Mouse (Mus musculus) CD4-positive, CD25-positive, alpha-beta regulatory T cell, adult 4 months (primary cell): ENCODE data around the gene Asb18. TPM values are rescaled to one million over a fixed set of nuclear protein-coding genes. Genes with fewer than 3 reads are reported as not detected.

Source experiments
- ATAC-seq: one replicate; pipeline ENCODE4 v1.8.0; 2017
- polyA plus RNA-seq, 2 experiments: library from polyadenylated mRNA; unstranded; fragments of 100-300 nt; shearing (Covaris generic); gene quantifications; one replicate each; pipeline ENCODE4 v1.2.1; 2017

Gene Asb18
- polyA plus RNA-seq, 2 experiments from 2014 or later, result not detected

DNA sequence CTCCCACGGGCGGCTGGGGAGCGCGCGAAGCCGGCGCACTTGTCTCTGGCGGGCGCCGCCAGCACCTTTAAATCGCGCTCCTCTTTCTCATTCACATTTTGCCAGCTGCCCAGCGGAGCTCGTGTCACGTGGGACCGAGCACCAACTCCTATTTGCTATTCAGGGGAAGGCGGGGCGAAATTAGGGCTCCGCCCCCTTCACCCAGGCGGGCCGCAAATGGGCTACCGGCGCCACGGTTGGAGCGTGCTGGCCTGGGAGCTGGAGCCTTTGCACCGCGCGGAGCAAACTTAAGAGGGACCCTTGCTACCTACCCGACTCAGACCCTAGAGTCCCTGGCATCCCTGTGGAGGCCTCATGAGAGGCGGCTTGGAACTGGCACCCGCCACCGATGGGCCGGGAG is 83.3 kb downstream of the Asb18 start, which contains the start of gene Gbx2:
Gbx2 (minus strand) TSS at position 60 of the 400 bp plus-strand sequence.
- ATAC-seq, result no peak

DNA sequence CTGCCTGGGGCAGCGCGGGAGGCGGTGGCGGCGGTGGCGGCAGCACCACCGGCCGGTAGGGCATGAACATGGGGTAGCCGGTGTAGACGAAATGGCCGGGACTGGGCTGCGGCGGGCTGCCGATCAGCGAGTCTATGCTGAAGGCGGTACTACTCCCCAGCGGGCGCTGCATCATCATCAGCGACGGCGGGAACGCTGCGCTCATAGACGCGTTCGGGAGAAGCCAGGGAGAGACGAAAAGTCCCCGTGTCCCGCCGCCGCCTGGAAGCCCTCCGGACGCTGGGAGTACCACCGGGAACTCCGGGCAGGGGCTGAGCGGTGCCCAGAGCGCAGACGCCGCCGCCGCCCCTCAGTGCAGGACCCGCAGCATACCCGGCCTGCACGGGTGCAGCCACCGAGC is 83.9 kb downstream of the Asb18 start:
- no peak for ATAC-seq

DNA sequence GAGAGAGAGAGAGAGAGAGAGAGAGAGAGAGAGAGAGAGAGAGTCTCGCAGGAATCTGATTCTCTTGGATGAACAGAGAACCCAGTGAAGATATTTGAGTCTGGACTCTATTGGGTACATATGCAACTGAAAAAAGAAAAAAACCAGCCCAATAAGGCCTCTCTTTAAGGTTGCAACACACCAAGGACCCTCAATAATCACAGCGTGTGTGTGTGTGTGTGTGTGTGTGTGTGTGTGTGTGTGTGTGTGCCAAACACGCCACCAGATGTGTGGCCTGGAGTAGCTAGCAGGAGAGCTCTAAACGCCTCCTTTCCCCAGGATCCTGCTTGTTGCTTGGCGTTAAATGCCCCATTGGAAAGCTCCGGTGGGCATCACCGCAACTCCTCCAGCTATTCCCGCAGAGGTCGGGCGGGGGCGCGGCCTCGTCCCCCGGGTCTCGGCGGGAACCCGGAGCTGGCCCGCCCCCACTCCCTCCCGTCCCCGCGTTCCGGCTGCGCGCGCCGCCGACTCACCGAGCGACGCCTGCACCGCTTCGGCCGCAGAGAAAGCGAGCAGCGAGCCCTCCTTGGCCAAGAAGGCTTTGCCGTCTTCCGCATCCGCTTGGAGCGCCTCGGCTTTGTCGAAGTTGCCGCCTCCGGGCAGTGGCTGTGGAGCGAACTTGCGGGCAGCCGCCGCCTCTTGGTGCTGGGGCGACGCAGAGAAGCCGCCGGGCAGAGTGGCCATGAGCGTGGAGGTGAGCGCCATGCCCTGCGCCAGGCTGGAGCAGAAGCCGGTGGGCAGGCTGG is 84.6 kb downstream of the Asb18 start:
- ATAC-seq, result no peak

DNA sequence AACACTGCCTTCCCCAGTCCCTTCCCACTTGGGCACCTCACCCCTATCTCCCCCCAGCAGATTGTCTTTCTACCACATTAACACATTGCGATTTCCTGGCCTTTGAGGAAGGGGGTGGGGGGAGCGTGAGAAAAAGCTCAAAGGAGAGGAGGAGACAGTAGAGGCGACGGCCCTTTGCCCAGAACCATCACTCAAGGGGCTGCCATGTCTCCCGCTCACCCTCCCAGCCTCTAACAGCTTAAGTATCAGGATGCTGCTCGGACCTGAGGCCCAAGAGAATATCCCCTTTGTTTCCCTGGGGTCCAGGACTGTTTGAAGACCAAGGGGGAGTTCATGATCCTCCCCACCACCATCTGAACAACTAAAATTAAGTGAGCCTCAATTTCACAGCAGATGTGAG is 85.3 kb downstream of the Asb18 start:
- ATAC-seq, result no peak

DNA sequence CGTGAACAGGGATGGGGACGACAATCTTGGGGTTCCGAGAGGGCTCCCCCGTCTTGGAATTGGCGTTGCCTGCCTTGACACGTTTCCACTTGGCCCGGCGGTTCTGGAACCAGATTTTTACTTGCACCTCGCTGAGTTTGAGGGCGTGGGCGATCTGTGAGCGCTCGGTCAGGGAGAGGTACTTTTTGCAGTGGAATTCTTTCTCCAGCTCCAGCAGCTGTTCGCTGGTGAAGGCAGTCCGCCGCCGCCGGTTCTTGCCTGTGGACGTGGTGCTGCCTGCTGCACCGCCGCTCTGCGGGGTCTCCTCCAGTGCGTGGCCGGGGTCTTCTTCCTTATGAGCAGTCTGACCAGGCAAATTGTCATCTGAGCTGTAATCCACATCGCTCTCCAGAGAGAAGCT is 85.8 kb downstream of the Asb18 start:
- ATAC-seq, result no peak

DNA sequence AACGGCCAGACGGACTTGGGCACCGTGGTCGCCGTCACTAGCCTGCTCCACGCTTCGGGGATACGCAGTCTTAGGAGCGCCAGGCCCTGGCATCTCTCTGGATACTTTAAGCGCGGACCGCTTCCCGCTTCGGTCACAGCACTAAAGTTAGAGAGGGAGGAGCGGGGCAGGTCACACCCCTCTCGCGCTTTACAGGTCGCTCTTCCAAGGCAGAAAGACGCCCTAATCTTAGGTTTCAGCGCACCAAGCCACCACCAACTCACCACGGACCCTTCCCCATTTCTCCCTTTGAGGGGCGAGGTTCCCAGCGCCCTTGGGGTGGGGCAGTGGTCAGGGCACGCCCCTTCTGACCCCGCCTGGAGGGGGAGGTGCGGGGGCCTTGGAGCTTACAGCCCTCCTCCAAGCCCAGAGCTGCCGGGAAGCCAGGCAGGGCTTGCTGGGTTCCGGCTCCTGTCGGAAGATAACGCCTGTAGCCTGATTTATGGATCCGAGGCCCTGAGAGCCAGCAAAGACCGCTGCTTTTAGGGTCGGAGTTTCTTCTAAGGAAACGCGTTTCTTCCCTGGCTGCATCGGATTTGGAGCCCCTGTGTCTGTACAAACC is 87.3 kb downstream of the Asb18 start:
- ATAC-seq, result no peak

DNA sequence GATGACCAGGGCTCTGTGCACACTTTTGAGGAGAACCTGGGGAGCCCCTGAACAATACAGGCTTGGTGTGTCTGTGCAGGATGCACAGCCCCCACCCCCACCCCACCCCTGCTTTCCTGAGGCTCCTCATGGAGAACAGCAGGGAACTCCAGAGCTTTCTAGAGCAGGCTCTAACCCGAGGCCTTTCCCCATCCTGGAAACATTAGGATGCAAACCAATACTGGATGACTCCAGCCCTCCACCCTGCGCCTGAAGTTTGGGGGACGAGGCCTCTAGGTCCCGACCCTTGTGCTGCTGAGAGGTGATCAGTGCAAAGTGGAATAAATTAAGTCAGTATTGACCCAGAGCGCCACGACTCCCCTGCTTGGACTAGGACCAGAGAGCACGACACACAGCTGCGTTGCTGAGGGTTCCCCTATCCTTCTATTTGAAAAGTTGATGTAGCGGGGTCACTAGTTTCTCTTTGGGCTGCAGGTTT is 87.8 kb downstream of the Asb18 start:
- no peak for ATAC-seq

DNA sequence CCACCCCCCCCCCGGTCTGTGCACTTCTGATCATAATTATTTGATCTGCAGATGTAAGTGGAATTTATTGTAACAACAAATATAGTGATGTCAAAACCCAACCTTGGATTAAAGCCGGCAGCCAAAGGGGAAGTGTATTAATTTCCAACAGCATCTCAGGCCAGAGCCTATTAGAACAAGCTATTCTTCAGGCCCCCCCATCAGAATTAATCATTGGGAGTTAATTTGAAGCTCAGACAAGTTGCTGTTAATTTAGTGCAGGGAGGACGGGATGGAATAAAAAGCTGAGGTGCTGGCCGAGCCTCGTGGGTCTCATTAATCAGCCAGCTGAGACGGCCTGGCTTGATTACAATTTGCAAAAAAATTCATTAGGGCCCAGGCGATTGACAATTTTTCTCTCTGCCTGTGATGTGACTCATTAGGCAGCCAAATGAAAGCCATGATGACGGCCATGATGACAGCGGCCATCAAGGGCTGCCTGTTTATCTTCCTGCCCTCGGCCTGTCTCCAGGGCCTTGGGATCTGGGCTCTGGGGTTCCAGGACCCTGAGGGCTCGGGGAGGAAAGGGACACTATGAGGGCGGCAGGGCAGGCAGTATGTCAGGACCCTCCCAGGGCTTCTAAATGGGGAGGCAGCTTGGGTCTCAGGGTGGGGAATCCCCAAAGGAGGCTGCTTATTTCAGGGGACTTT is 88.8 kb downstream of the Asb18 start:
- ATAC-seq, result no peak

DNA sequence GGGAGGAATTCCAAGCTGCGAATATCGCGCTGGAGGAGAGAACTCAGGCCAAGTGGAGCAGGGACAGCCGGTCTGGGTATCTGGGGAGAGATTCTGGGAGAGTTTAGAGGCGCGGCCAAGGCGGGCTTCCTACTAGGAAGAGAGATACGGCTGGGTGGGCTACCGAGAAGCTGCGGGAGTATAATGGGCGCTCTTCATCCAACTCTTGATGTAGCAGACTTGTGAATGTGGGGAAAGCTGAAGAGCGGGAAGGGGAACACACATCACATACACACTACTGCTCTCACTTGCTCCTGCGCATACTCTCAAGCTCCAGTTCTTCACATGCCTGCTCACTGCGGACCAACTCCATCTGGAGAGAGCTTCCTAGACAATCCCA is 90.8 kb downstream of the Asb18 start:
- no peak for ATAC-seq

DNA sequence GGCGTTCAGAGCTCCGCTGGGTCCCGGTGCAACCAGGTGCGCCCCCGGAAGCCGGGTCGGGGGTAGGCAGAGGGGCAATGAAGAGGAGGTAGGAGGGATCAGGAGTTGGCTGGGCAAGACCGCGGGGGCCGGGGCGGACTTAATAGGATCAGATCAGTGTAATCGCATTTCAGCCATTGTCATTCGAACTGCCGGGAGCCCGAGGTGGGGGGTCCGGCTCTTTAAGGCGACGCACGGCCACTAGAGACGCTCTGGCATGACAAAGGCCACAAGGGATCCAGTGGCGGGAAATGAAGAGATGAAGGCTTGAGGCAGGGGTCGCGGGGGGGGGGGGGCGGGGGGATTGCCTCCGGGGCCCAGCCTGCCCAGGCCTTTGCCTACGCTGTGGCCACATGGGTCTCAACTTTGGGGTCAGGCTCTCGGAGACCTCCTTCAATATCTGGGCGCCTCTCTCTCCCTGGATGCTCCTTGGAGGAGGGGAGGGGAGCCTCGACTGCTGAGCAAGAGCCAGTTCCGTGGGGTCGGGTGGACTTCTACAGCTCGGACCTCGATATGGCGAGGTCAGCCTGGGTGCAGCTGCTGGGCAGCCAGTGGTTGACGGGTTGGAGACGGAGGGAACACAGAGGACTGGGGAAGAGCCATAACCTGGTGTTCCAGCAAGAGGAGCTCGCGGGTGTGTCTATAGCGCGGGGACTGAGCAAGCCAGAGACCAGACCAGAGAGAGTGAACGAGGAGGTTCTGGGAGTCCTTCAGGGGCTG is 91.4 kb downstream of the Asb18 start:
- no peak for ATAC-seq

DNA sequence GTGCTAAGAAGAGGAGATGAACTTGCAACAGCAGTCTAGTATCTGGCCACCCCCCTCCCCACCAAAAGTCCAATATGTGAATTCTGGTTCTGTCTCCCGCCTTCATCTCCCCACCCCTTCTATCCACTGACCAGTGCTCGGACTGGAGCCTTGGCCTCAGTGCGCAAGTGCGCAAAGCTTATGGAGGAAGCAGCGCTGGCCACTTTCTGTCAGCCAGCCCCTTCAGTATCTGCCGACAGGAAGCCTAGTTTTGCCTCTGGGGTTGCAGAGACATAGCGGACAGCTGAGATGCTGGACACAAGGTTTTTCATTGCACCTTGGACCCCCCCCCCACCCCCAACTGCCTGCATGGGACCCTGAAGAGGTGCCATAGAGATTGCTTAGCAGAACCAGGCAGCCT is 92.2 kb downstream of the Asb18 start:
- ATAC-seq, result no peak

DNA sequence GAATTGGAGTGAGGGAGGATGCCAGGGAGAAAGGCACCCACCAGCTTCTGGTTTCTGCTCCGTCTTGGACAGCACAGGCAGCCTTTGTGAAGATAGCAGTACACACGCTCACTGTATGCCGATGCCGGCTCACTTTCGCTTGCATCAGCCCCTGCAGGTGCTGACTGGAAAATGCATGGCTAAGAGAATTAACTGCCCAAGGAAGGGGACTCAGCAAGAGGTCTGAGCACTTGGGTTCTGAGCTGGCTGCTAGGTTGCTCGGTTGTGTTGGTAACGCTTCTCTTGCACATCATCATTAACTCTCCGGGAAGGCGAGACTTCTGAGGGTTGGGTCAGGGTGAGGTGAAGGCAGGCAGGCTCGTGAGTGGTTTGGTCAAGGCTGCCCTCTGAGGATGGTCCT is 92.7 kb downstream of the Asb18 start:
- no peak for ATAC-seq

DNA sequence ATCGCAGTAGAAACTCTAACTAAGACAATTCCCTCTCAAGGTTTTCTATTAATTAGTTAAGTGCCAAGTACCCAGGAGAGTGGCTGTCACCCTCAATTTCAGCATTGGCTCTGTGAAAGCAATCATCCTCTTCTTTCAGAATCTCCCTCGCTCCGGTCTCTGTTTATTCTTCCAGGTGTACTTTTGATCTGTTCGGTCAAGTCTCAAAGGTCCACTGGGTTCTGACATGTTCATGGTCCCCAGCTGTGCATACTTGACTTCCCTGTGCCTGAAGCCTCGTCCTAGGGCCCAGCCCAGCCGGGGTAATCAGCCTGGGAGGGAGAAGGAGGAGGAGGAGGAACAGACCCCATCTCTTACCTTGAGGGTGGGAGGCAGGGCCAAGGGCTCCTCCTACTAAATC is 95.3 kb downstream of the Asb18 start:
- ATAC-seq, result no peak

DNA sequence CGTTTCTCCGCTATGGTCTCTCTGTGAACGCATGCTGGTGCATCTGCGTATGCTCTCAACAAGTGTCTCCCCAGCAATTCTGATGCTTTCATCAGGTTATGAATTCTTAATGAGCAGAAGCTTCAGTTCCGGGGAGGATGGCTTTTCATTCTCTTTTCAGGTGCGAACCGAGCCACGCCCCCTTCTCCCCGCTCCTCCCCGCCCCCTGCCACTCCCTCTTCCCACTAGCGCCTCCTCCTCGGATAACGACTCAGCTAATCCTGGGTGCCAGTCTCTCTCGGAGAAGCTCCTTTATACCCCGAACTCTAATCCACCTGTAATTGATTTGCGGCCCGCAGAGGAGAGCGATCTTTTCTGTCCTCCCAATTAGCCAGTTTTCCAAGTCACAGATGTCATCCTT is 96.4 kb downstream of the Asb18 start:
- no peak for ATAC-seq

DNA sequence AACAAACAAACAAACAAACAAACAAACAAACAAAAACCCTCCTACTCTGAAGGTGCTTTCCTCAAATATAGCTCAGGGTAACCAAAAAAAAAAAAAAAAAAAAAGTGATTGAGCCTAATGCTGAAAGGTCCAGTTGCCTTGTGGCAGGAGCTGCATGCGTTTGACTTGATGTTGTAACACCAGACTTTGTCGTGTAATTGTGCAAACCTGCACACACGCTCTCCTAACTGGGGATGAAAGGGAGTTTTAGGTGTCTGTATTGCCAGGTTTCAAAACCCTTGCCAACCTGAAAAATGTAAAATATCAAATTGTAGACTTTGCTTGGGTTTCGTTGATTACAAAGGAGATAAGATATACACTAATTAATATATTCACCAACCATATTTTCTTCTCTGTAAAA is 100.9 kb downstream of the Asb18 start:
- ATAC-seq, result no peak

DNA sequence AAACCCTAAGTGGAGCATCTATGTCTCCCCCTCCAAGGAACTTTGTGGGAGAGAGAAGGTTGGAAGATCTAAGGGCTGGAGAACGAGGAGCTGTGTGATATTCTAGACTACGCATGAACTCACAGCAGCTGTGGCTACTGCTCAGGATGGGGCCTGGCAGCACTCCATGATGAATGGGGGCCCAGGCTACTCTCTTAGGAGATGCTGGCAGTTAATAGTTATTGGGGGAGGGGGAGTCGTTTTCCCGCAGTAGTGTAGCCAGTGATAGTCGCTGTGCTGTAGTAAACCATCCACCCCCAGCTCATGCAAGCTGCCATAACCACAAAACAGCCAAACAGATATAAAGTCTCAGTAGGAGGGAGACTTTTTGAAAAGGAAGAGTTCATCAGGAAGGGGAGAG is 102.1 kb downstream of the Asb18 start:
- no peak for ATAC-seq

DNA sequence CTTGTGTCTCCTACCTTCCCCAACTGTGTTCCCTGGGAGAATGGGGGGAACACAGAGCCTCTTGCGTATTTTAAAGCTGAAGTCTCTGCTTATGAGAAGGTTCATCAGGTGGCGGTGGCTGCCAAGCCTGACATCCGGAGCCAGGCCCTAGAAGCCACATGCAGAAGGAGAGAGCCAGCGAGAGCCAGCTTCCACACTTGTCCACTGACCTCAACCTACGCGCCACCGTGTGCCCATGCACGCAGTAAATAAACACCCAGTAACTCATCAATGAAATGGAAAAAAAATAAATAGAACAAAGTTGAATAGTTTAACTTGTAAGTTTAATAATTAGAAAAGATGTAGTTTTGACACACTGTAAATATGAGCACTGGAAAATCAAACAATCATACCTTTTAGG is 104.7 kb downstream of the Asb18 start:
- no peak for ATAC-seq

DNA sequence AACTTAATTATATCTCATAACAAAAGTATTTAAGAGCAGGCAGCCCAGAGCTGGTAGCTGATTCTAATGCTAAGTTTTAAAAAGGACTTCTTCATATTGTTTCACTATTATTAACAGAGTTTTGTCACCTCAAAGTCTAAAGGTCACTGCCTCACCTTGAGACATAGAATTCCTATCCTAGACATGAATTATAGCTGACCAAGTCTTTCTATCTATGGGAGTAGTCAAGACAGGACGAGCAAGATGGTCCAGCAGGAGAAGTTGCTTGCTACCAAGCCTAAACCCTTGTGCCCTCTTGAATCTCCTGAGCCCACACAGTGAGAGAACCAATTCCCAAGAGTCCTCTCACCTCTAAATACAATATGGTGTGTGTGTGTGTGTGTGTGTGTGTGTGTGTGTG is 111.8 kb downstream of the Asb18 start:
- ATAC-seq, result no peak

DNA sequence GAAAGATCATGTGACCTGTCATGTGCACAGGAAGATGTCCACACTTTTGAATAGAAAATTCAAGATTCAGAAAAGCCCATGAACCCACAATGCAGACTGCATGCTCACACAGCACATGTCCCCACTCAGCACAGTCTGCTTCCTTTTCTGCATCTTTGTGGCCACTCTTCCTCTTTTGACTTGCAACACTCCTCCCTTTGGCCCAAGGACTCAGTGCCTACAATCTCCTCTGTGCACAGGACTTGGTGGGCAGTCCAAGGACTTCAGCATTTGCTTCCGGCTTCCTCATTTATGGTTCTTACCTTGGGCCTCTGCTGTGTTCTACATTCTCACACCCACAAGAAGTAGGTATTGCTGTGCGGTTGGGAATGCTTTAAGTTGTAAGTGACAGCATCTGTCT is 112.2 kb downstream of the Asb18 start:
- no peak for ATAC-seq

DNA sequence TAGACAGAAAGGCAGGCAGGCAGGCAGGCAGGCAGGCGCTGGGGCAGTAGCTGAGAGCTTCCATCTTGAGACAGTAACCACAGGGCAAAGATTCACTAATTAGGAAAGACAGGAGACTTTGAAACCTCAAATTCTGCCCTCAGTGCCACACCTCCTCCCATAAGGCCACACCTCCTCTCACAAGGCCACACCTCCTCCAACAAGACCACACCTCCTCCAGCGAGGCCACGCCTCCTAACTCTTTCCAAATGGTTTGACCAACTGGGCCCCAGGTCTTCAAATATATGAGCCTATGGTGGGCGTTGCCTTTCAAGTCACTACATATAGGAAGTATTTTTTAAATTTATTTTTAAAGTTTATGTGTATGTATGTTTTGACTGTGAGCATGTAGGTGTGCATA is 113.1 kb downstream of the Asb18 start:
- no peak for ATAC-seq
